Mouse (Mus musculus) spleen, embryonic (tissue): ENCODE results near the gene Mak.

ENCODE experiments used
- CTCF ChIA-PET: fragments of 350-600 bp; sonication (Branson Sonifier 250); formaldehyde crosslinking; loops from one replicate; lab custom pipeline; 2022; lab: Charles Lee

The Mak gene

GRCm38 (mm10) chr13:41071617-41072016 lies 7.9 kb downstream of the Mak start:
- CTCF ChIA-PET = no interaction called here

- CTCF ChIA-PET = no interaction called here
Observed at GRCm38 (mm10) chr13:41067618-41068017, 11.9 kb downstream of the Mak start.

GRCm38 (mm10) chr13:41051965-41052364 lies 27.5 kb downstream of the Mak start:
- CTCF ChIA-PET = no interaction called here

GRCm38 (mm10) chr13:41047280-41047679 lies 32.2 kb downstream of the Mak start:
- CTCF ChIA-PET = no interaction called here

GRCm38 (mm10) chr13:41045901-41046300 lies 33.6 kb downstream of the Mak start:
- CTCF ChIA-PET = interaction anchor here (0.7 kb wide), 1 partner anchor 51 kb away, joined by 3 read pairs; no protein-coding TSS in a partner anchor

GRCm38 (mm10) chr13:41042511-41042910 lies 37.0 kb downstream of the Mak start:
- CTCF ChIA-PET = no interaction called here

- CTCF ChIA-PET = no interaction called here
Observed at GRCm38 (mm10) chr13:41030098-41030497, 49.4 kb downstream of the Mak start.

- CTCF ChIA-PET = interaction anchor here (0.9 kb wide), 1 partner anchor 27 kb away, joined by 4 read pairs; no protein-coding TSS in a partner anchor
Observed at GRCm38 (mm10) chr13:41022099-41022498, 57.4 kb downstream of the Mak start.

GRCm38 (mm10) chr13:41021607-41022006 lies 57.9 kb downstream of the Mak start:
- CTCF ChIA-PET = no interaction called here

- CTCF ChIA-PET = no interaction called here
Observed at GRCm38 (mm10) chr13:41020494-41020893, 59.0 kb downstream of the Mak start.

- CTCF ChIA-PET = no interaction called here
Observed at GRCm38 (mm10) chr13:41018756-41019591, 60.5 kb downstream of the Mak start.

GRCm38 (mm10) chr13:41018236-41018635 lies 61.3 kb downstream of the Mak start:
- CTCF ChIA-PET = no interaction called here

- CTCF ChIA-PET = no interaction called here
Observed at GRCm38 (mm10) chr13:41017832-41018231, 61.7 kb downstream of the Mak start.

- CTCF ChIA-PET = no interaction called here
Observed at GRCm38 (mm10) chr13:41016797-41017405, 62.6 kb downstream of the Mak start.

GRCm38 (mm10) chr13:41015829-41016634 lies 63.5 kb downstream of the Mak start, which contains the start of gene Tmem14c:
Tmem14c (plus strand) TSS chr13:41016292.
- CTCF ChIA-PET = no interaction called here

- CTCF ChIA-PET = interaction anchor here (0.7 kb wide), 1 partner anchor 15 kb away, joined by 5 read pairs; no protein-coding TSS in a partner anchor
Observed at GRCm38 (mm10) chr13:41008946-41009345, 70.6 kb downstream of the Mak start.

- CTCF ChIA-PET = interaction anchor here (0.7 kb wide), 1 partner anchor 14 kb away, joined by 5 read pairs; no protein-coding TSS in a partner anchor
Observed at GRCm38 (mm10) chr13:41008271-41008670, 71.2 kb downstream of the Mak start.

GRCm38 (mm10) chr13:41006244-41006643 lies 73.3 kb downstream of the Mak start:
- CTCF ChIA-PET = no interaction called here

- CTCF ChIA-PET = interaction anchor here (0.6 kb wide), 1 partner anchor 1256 kb away, joined by 10 read pairs; no protein-coding TSS in a partner anchor
Observed at GRCm38 (mm10) chr13:41002001-41002400, 77.5 kb downstream of the Mak start.

- CTCF ChIA-PET = interaction anchor here (0.6 kb wide), 1 partner anchor 1257 kb away, joined by 10 read pairs; no protein-coding TSS in a partner anchor
Observed at GRCm38 (mm10) chr13:41000926-41001639, 78.4 kb downstream of the Mak start, which contains the start of gene Pak1ip1. Pak1ip1 (plus strand) TSS chr13:41001023.
